Mouse (Mus musculus) CD4-positive, CD25-positive, alpha-beta regulatory T cell, adult 2 months (primary cell): Measurements from ENCODE around the gene Emid1.
A peak's percentile ranks its signal among the peaks of the same experiment; 100 is the strongest.

Source experiments
- DNase-seq: peaks from one replicate; pipeline ENCODE4 v3.0.0-alpha.2; 2012; ENCODE audit warnings: low read depth, low spot score

Emid1 gene

GRCm38 (mm10) chr11:5064282-5065055 lies 87.6 kb downstream of the Emid1 start:
- peak; percentile 55 for DNase-seq

GRCm38 (mm10) chr11:5063561-5064281 lies 88.3 kb downstream of the Emid1 start:
- DNase-seq = peak; percentile 14

- DNase-seq = peak; percentile 17
These were observed 89.1 kb downstream of the Emid1 start for GRCm38 (mm10) chr11:5062860-5063505.

GRCm38 (mm10) chr11:5062326-5062725 lies 89.7 kb downstream of the Emid1 start:
- DNase-seq = peak; percentile 40

GRCm38 (mm10) chr11:5061413-5062139 lies 90.5 kb downstream of the Emid1 start:
- peak; percentile 87 for DNase-seq

GRCm38 (mm10) chr11:5060756-5061412 lies 91.2 kb downstream of the Emid1 start:
- peak; percentile 11 for DNase-seq

GRCm38 (mm10) chr11:5059704-5060156 lies 92.3 kb downstream of the Emid1 start:
- peak; percentile 76 for DNase-seq

- no peak for DNase-seq
These were observed 92.8 kb downstream of the Emid1 start for GRCm38 (mm10) chr11:5059230-5059629.

GRCm38 (mm10) chr11:5058783-5059182 lies 93.3 kb downstream of the Emid1 start:
- peak; percentile 15 for DNase-seq

GRCm38 (mm10) chr11:5057856-5058641 lies 94.0 kb downstream of the Emid1 start, which contains the start of gene Rasl10a:
Gene Rasl10a (plus strand): TSS chr11:5058128.
- peak; percentile 56 for DNase-seq

GRCm38 (mm10) chr11:5057541-5057855 lies 94.6 kb downstream of the Emid1 start:
- no peak for DNase-seq

GRCm38 (mm10) chr11:5057064-5057463 lies 95.0 kb downstream of the Emid1 start:
- DNase-seq = no peak
